Mouse (Mus musculus): ENCODE data around the gene Lpgat1. TPM values are rescaled to one million over a fixed set of nuclear protein-coding genes. Genes with fewer than 3 reads are reported as not detected.

Gene Lpgat1
- total RNA-seq, 1 experiment from 2014 or later: 24.0 TPM

DNA sequence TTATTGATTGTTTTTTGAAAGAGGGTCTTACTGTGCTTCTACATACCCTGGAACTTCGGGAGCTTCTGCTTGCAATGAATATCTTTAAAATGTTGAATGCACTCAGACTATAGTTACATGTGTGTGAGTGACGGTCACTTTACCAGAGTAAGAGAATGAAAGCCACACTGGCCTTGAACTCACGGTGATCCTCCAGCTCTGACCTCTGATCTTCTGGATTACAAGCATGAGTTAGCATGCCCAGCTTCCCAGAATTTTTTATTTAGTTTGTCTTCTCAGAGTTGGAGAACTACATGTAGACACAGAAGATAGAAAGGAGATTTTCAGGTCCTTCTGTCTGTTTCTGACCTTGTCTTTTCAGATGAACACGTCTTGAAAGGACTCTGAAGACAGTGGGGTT is 5.1 kb downstream of the Lpgat1 start:
- ATAC-seq (replicated peaks in 1 of 2; ENCODE audit: insufficient read depth in 1 of 2, low FRiP score in 2 of 2, low TSS enrichment in 1 of 2, low read depth in 1 of 2, poor library complexity in 2 of 2, severe bottlenecking in 2 of 2): no peak

- no peak for ATAC-seq (replicated peaks in 1 of 2; ENCODE audit: insufficient read depth in 1 of 2, low FRiP score in 2 of 2, low TSS enrichment in 1 of 2, low read depth in 1 of 2, poor library complexity in 2 of 2, severe bottlenecking in 2 of 2)
Observed at GRCm38 (mm10) chr1:191723675-191724074, 6.0 kb downstream of the Lpgat1 start.

DNA sequence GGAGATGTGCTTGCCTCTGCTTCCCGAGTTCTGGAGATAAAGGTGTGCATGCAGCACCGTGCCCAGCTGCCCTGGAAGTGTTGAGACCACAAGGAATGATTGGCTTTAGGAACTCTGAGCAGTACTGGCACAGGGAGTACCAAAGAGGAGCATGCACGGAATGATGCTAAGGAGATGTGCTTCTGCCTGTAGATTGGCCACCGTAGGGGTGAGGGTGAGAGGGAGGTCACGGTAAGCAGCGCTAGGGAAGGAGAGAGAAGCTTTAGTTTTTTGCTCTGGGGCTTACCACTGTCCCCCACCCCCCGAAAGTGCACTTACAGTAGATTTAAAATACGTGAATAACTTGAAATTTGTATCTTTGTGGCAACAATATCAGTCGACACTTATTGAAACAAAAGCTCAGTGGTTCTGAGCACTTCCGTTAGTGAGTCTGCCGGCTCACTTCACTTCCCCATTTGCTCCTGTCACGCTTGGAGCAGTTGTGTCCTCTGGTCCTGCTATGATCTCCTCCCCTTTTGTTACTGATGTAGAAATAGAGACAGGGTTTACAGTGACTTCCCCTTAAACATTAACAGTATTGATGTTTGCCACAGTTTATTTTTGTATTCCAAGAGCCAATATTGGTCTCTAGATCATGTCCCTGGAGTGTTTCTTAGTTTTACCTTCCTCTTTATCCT is 6.9 kb downstream of the Lpgat1 start:
- peak; percentile 98 to 99 for ATAC-seq (replicated peaks in 1 of 2; ENCODE audit: insufficient read depth in 1 of 2, low FRiP score in 2 of 2, low TSS enrichment in 1 of 2, low read depth in 1 of 2, poor library complexity in 2 of 2, severe bottlenecking in 2 of 2)

- no peak for ATAC-seq (replicated peaks in 1 of 2; ENCODE audit: insufficient read depth in 1 of 2, low FRiP score in 2 of 2, low TSS enrichment in 1 of 2, low read depth in 1 of 2, poor library complexity in 2 of 2, severe bottlenecking in 2 of 2)
Observed at GRCm38 (mm10) chr1:191732623-191733022, 15.0 kb downstream of the Lpgat1 start.

DNA sequence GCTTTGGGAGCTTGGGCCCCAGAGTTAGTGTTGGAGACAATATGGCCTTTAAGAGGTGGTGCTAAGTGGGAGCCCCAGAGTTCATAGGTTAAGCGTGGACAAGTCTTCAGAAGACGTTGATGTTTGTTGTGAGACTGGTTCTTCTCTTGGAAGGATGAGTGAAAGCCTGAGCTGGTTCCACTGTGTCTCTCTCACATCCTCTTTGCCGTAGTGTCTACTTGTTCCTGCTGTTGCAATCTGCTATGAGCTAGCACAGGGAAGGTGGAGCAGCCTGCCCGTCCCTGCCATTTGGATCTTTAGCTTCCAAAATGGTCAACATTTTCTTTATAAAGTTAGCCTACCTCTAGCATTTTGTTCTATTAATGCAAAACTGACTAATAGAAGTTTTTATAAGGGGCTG is 16.2 kb downstream of the Lpgat1 start:
- ATAC-seq (replicated peaks in 1 of 2; ENCODE audit: insufficient read depth in 1 of 2, low FRiP score in 2 of 2, low TSS enrichment in 1 of 2, low read depth in 1 of 2, poor library complexity in 2 of 2, severe bottlenecking in 2 of 2): no peak

DNA sequence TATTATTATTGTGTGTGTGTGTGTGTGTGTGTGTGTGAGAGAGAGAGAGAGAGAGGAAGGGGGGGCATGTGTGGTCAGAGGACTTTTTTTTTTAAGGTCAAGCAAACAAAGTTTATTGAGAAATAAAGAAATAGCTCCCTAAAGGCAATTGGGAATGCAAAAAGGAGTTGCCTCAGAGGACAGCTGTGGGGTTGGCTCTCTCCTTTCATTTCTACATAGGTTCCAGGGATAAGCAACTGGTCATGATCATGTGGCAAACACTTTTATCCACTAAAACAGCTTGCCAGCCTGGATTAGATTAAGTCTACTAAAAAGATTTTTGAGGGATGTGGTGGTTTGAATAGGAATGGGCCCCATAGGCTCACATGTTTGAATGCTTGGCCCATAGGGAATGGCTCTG is 18.8 kb downstream of the Lpgat1 start:
- ATAC-seq (replicated peaks in 1 of 2; ENCODE audit: insufficient read depth in 1 of 2, low FRiP score in 2 of 2, low TSS enrichment in 1 of 2, low read depth in 1 of 2, poor library complexity in 2 of 2, severe bottlenecking in 2 of 2): no peak

GRCm38 (mm10) chr1:191737871-191738270 is 20.2 kb downstream of the Lpgat1 start:
- no peak for ATAC-seq (replicated peaks in 1 of 2; ENCODE audit: insufficient read depth in 1 of 2, low FRiP score in 2 of 2, low TSS enrichment in 1 of 2, low read depth in 1 of 2, poor library complexity in 2 of 2, severe bottlenecking in 2 of 2)

DNA sequence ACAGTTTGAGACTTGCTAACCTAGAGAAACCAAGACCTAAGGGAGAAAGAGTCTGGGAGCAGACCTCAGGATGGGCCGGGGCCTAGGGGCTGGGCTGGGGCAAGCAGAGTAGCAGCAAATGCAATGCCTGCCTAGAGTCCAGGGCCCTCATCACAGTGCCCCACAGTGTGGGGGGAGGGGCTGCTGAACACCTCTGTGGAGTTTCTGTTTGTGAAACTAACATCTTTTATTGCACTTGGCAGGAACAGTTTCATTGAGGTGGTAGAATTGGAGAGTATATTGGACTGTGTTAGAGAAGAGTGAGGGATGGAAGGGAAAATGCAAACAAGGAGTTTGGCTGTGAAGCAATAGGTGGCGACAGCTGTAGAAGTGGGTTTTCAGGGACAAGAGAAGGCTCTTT is 21.1 kb downstream of the Lpgat1 start:
- ATAC-seq (replicated peaks in 1 of 2; ENCODE audit: insufficient read depth in 1 of 2, low FRiP score in 2 of 2, low TSS enrichment in 1 of 2, low read depth in 1 of 2, poor library complexity in 2 of 2, severe bottlenecking in 2 of 2): no peak

DNA sequence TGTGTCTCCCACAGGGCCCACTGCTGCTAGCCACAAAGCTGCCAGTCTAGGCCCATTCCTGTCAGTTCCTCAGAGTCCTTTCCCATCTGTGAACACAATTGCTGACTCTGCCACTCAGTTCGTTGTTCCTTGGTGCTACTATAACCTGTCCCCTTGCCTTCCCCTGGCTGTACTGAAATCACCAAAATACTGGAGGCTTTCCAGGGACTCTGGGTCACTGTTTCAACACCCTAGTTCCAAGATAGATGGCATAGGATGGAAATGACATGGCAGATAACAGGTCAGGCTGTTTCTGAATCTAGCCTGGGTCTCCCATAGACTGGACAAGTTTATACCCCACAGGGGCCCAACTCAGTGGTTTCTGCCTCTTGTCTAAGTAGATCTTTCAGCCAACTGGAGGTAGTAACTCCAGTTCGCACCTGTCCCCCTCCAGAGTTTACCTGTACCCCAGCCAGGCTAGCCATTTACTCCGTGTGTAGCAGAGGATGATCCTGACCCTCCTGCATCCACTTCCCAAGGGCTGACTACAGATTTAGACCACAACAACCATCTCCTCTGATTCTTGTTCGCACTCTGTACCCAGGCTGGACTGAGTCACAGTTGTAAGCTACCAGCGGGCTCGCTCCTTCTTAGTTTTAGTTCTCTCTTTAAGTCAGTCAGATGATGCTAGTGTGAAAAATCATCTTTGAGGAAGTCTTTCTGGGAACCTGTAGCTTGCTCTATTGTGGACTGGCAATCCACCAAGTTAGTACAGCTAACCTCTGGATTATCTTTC is 23.1 kb downstream of the Lpgat1 start:
- ATAC-seq (replicated peaks in 1 of 2; ENCODE audit: insufficient read depth in 1 of 2, low FRiP score in 2 of 2, low TSS enrichment in 1 of 2, low read depth in 1 of 2, poor library complexity in 2 of 2, severe bottlenecking in 2 of 2): no peak

DNA sequence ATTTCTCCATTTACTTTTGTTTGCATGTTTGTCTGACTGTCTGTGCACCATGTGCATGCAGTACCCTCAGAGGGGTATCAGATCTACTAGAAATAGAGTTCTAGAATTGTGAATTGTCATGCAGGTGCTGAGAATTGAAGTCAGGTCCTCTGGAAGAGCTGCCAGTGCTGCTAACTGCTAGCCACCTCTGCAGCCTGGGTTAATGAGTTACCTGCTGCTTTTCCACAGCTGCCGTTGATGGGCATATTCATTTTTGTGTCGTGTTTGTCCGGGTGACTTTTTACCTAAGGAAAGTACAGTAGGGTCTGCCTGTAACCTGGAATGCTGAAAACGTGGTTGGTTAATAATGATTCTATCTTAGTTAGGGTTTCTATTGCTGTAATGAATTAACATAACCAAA is 24.0 kb downstream of the Lpgat1 start:
- ATAC-seq (replicated peaks in 1 of 2; ENCODE audit: insufficient read depth in 1 of 2, low FRiP score in 2 of 2, low TSS enrichment in 1 of 2, low read depth in 1 of 2, poor library complexity in 2 of 2, severe bottlenecking in 2 of 2): no peak

GRCm38 (mm10) chr1:191748431-191748830 is 30.8 kb downstream of the Lpgat1 start:
- ATAC-seq (replicated peaks in 1 of 2; ENCODE audit: insufficient read depth in 1 of 2, low FRiP score in 2 of 2, low TSS enrichment in 1 of 2, low read depth in 1 of 2, poor library complexity in 2 of 2, severe bottlenecking in 2 of 2): no peak

DNA sequence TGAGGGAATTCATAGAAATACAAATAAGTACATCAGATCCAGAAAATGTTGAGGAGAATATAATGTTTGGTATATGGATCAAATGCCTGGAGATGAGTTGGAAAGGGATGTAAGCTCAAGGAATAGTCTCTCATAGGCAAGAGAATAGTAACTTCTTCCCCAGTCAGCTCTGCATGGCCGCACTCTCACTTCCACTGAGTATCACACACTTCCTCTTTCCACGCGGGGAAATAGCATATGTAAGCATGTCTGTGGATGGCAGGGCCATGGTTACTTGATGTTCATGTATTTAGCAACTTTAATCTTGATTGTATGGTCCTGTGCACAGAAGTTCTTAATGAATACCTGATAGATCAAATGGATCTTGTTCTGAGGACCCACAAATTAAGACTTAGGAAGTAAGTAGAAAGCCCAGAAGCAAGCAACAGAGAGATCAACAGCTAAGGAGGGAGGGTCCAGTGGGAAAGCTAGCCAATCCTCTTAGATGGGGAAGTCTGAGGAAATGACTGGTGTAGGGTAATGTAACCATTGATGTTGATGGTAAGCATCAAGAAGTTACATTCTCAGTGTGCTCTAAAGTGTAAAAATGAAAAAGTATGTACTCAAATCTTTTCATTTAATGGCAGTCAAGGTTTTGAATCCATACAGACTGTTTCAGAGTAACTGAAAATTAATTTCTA is 39.0 kb downstream of the Lpgat1 start:
- 0 out of 4 replicates have a peak, but pooled peaks of 1 of the 2 experiments have one; percentile 53 for ATAC-seq (replicated peaks in 1 of 2; ENCODE audit: insufficient read depth in 1 of 2, low FRiP score in 2 of 2, low TSS enrichment in 1 of 2, low read depth in 1 of 2, poor library complexity in 2 of 2, severe bottlenecking in 2 of 2)

GRCm38 (mm10) chr1:191774106-191774505 is 56.5 kb downstream of the Lpgat1 start:
- ATAC-seq (replicated peaks in 1 of 2; ENCODE audit: insufficient read depth in 1 of 2, low FRiP score in 2 of 2, low TSS enrichment in 1 of 2, low read depth in 1 of 2, poor library complexity in 2 of 2, severe bottlenecking in 2 of 2): no peak

GRCm38 (mm10) chr1:191775116-191775515 is 57.5 kb downstream of the Lpgat1 start:
- no peak for ATAC-seq (replicated peaks in 1 of 2; ENCODE audit: insufficient read depth in 1 of 2, low FRiP score in 2 of 2, low TSS enrichment in 1 of 2, low read depth in 1 of 2, poor library complexity in 2 of 2, severe bottlenecking in 2 of 2)

- no peak for ATAC-seq (replicated peaks in 1 of 2; ENCODE audit: insufficient read depth in 1 of 2, low FRiP score in 2 of 2, low TSS enrichment in 1 of 2, low read depth in 1 of 2, poor library complexity in 2 of 2, severe bottlenecking in 2 of 2)
Observed at GRCm38 (mm10) chr1:191777521-191777920, 59.9 kb downstream of the Lpgat1 start.

GRCm38 (mm10) chr1:191780470-191780869 is 62.8 kb downstream of the Lpgat1 start:
- no peak for ATAC-seq (replicated peaks in 1 of 2; ENCODE audit: insufficient read depth in 1 of 2, low FRiP score in 2 of 2, low TSS enrichment in 1 of 2, low read depth in 1 of 2, poor library complexity in 2 of 2, severe bottlenecking in 2 of 2)

- ATAC-seq (replicated peaks in 1 of 2; ENCODE audit: insufficient read depth in 1 of 2, low FRiP score in 2 of 2, low TSS enrichment in 1 of 2, low read depth in 1 of 2, poor library complexity in 2 of 2, severe bottlenecking in 2 of 2): no peak
Observed at GRCm38 (mm10) chr1:191785108-191785507, 67.5 kb downstream of the Lpgat1 start.

DNA sequence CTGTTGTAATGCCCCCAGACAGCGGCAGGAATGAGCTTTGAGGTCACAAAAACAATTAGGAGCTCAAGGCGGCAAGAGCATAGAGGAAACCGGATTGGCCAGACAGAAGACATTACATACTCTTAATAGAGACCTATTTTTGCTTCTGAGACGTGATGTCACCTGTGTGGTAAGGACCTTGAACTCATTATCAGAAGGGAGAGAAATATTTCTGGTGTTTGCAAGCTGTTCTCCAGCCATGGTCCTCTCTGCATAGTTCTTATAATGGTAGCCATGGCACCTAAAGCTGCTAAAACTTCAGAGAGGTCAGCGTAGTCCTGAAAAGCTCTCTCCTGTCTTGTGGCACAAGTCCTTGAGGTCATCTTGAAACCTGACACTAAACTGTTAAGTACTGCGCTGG is 68.6 kb downstream of the Lpgat1 start:
- no peak for ATAC-seq (replicated peaks in 1 of 2; ENCODE audit: insufficient read depth in 1 of 2, low FRiP score in 2 of 2, low TSS enrichment in 1 of 2, low read depth in 1 of 2, poor library complexity in 2 of 2, severe bottlenecking in 2 of 2)

All from hematopoietic stem cell, adult 5-6 weeks (primary cell).